Mouse (Mus musculus) olfactory bulb, adult 2 months (tissue): Measurements from ENCODE around the gene Atp2b1. TPM values are rescaled to one million over a fixed set of nuclear protein-coding genes. Genes with fewer than 3 reads are reported as not detected.

Source experiments
- H3K27ac ChIP-seq: fragments of 200-500 bp; 2 replicates; pipeline ENCODE4 v1.5.1; 2012; ENCODE audit warnings: low read depth, low read length; ENCODE audit not compliant: insufficient read depth
- H3K4me1 ChIP-seq: fragments of 200-500 bp; 2 replicates; pipeline ENCODE4 v1.6.1; 2012; ENCODE audit warnings: low read length; ENCODE audit not compliant: control insufficient read depth, insufficient read depth
- H3K4me3 ChIP-seq: fragments of 200-500 bp; 2 replicates; pipeline ENCODE4 v1.5.1; 2012; ENCODE audit warnings: mild to moderate bottlenecking, low read depth, low read length, moderate library complexity; ENCODE audit not compliant: insufficient read depth
- CTCF ChIP-seq: fragments of 200-500 bp; IDR thresholded peaks from 2 replicates; pipeline ENCODE4 v1.5.1; 2012; ENCODE audit warnings: low read depth, mild to moderate bottlenecking, low read length, moderate library complexity; ENCODE audit not compliant: insufficient read depth
- POLR2A ChIP-seq: fragments of 200-500 bp; IDR thresholded peaks from 2 replicates; pipeline ENCODE4 v1.6.1; 2012; ENCODE audit warnings: mild to moderate bottlenecking, low read depth, low read length, moderate library complexity; ENCODE audit not compliant: insufficient read depth
- WGBS: fragments of 180-500 bp; shearing (Covaris S2); methylation state at CpG from one replicate; pipeline ENCODE4 v1.1.7; 2018; 5-methylcytosine and 5-hydroxymethylcytosine counted together
- polyA plus RNA-seq: library from polyadenylated mRNA; stranded (reverse); fragments of >200 nt; gene quantifications from 2 replicates; pipeline ENCODE4 v1.2.4, GENCODE M21; 2012; ENCODE audit warnings: low replicate concordance; ENCODE audit not compliant: missing spikeins, insufficient read depth, insufficient read length

Atp2b1 gene
- polyA plus RNA-seq, 1 experiment: 685 TPM

DNA sequence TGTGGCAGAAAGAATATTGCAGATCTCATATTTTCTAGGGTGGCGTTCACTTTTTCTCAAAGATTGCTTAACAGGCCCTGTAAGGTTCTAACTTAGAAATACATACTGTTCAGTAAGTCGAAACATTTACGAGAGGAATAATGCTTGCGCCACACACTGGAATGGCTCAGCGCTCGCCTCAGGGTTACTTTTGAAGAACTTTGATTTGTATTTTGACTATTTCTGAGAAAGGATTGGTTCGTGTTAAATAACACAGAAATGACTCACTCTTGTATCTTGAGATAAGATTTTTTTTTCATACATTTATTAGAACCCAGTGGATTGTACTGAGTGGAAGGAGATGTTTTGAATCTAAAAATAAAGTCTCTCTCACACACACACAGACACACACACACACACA, 135.9 kb downstream of the Atp2b1 start:
- Histone ChIP-seq H3K27ac (no peak overlapping the region), H3K4me3 (no peak overlapping the region), H3K4me1 (no peaks in the 10 kb centered on the region)
- 90% methylated on average over 7 of the region's 7 CpGs for WGBS
- TF ChIP-seq POLR2A (no peak), CTCF (no peak)

DNA sequence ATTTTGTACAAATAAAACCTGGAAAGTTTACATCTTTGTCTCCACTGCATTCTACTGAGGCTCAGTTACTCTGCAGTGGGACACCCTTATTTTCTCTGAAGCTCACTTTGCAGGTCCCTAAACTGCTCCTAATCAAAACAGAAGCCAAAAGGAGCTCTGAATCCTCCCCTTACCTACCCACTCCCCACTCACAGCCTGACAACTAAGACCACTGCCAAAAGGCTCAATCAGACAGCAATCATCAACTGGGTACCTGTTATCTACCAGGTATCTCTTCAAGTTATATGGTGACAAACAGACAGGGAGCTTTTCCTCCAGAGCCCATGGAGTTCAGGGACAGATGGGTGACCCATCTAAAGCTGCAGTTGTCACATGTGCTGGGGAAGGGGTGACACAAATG, 138.9 kb downstream of the Atp2b1 start:
- Histone ChIP-seq H3K4me1 (no peaks in the 10 kb centered on the region), H3K27ac (no peak overlapping the region), H3K4me3 (no peak overlapping the region)
- no peak for TF ChIP-seq POLR2A
- TF ChIP-seq CTCF: no peak

DNA sequence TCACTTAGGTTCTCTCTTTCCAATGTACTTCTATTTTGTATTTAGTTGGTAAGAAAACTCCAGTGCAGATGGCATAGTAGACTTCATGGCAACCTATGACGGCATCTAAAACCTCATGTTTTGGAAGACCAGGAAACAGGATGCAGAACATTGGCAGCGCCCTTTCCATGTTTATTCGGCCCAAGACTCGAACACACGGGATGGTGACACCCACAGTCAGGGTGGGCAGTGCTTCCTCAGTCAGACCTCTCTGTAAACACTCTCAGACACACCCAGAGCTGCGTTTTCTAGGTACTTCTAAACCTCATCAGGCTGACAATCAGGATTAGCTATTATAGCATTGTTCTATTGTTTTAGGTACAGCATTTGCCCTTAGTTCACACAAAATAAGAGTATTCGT, 146.4 kb downstream of the Atp2b1 start:
- no peak overlapping the region for H3K4me3 ChIP-seq
- WGBS: 90% methylated on average over 7 of the region's 7 CpGs
- no peak overlapping the region for H3K27ac ChIP-seq
- no peak for TF ChIP-seq POLR2A
- H3K4me1 ChIP-seq: no peaks in the 10 kb centered on the region

DNA sequence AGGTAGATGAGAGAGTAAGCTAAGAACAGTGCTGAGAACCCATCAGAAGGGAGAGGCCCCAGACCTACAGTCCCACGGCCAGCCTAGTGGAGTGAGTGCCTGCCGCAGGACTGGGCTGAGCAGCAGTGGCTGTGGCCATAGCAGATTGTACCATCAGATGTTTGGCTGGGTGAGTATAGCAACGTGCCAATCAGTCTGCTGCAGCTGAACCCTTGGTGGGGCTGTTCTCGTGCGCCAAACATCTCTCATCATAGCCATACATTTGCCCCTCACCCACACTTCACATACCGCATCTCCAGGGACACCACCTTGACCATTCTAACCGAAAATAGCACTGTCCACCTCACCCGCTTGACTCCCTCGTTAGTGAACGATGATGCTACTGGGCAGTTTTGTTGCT, 147.2 kb downstream of the Atp2b1 start:
- WGBS: 94% methylated on average over 10 of the region's 10 CpGs
- no peak overlapping the region for H3K4me3 ChIP-seq

DNA sequence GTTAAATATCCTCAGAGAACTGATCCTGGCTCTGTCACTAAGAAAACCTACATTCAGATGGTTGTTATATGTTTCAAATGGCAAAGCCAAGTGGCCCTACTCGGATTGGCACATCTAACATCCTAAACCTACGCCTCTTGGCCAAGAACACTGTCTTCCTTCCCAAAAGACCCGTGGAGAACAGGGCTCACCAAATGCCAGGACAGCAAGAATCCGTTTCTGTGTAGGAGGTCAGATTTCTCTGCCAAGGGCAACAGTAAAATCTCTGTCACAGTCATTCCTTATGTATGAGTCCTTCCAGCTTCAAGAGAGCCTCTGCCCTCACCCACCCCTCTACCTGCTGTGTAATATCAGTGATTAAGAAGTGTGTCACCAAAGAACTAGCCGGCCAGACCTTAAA, 148.3 kb downstream of the Atp2b1 start:
- 82% methylated on average over 5 of the region's 5 CpGs for whole genome bisulfite sequencing
- no peaks in the 10 kb centered on the region for H3K4me1 ChIP-seq
- no peak overlapping the region for H3K27ac ChIP-seq
- TF ChIP-seq CTCF (no peak), POLR2A (no peak)
- H3K4me3 ChIP-seq: no peak overlapping the region

More for the DNA sequence above, 147.2 kb downstream of the Atp2b1 start:
- no peak overlapping the region for H3K27ac ChIP-seq
- TF ChIP-seq POLR2A (no peak), CTCF (no peak)
- H3K4me1 ChIP-seq: no peaks in the 10 kb centered on the region

Other genes starting within 250 kb of the Atp2b1 start
- gene Poc1b, start 192.6 kb downstream of the Atp2b1 start, polyA plus RNA-seq: not detected in 2 replicates
- gene Galnt4, start 193.8 kb downstream of the Atp2b1 start, polyA plus RNA-seq: not detected in 2 replicates
- not detected in 2 replicates for gene Phxr2, start 211.9 kb downstream of the Atp2b1 start, polyA plus RNA-seq